Mouse (Mus musculus) hindbrain, embryonic 14.5 days (tissue): ENCODE results near the gene Adamtsl5. TPM values are rescaled to one million over a fixed set of nuclear protein-coding genes. Genes with fewer than 3 reads are reported as not detected.
A peak's percentile ranks its signal among the peaks of the same experiment; 100 is the strongest.

ENCODE experiments used
- ATAC-seq: fragments of 200-750 bp; cut with Nextera tagmentation; 2 replicates; pipeline ENCODE4 v1.8.0; 2017; ENCODE audit warnings: moderate number of reproducible peaks, mild to moderate bottlenecking, moderate TSS enrichment, moderate library complexity; ENCODE audit not compliant: low FRiP score
- DNase-seq: peaks from one replicate; pipeline ENCODE4 v3.0.0-alpha.2; 2015; ENCODE audit warnings: low spot score
- H3K27ac ChIP-seq: fragments of 300-500 bp; sonication (generic); 2 replicates; pipeline ENCODE4 v1.5.1; 2014; ENCODE audit warnings: mild to moderate bottlenecking, moderate library complexity
- H3K27me3 ChIP-seq: fragments of 300-500 bp; sonication (generic); 2 replicates; pipeline ENCODE4 v1.6.1; 2014; ENCODE audit warnings: mild to moderate bottlenecking, low read length, mixed read lengths; ENCODE audit not compliant: control insufficient read depth, insufficient read depth
- H3K36me3 ChIP-seq: fragments of 300-500 bp; sonication (generic); replicated peaks from 2 replicates; pipeline ENCODE4 v1.6.1; 2014; ENCODE audit not compliant: control insufficient read depth, insufficient read depth
- H3K4me1 ChIP-seq: fragments of 300-500 bp; sonication (generic); replicated peaks from 2 replicates; pipeline ENCODE4 v1.6.1; 2014; ENCODE audit warnings: antibody characterized with exemption, low read length, mixed read lengths; ENCODE audit not compliant: control insufficient read depth, insufficient read depth
- H3K4me2 ChIP-seq: fragments of 300-500 bp; sonication (generic); replicated peaks from 2 replicates; pipeline ENCODE4 v1.6.1; 2014; ENCODE audit warnings: mild to moderate bottlenecking, moderate library complexity
- H3K4me3 ChIP-seq: fragments of 300-500 bp; sonication (generic); replicated peaks from 2 replicates; pipeline ENCODE4 v1.5.1; 2014; ENCODE audit warnings: mild to moderate bottlenecking, low read length
- H3K9ac ChIP-seq: fragments of 300-500 bp; sonication (generic); 2 replicates; pipeline ENCODE4 v1.6.1; 2014
- H3K9me3 ChIP-seq: fragments of 300-500 bp; sonication (generic); 2 replicates; pipeline ENCODE4 v1.6.1; 2016; ENCODE audit warnings: low read length; ENCODE audit not compliant: control insufficient read depth
- WGBS: fragments of 180-500 bp; shearing (Covaris S2); extraction: QIAGEN DNeasy Blood & Tissue Kit; methylation state at CpG from one replicate; pipeline ENCODE4 v1.1.7; 2014; 5-methylcytosine and 5-hydroxymethylcytosine counted together
- polyA plus RNA-seq: library from polyadenylated mRNA; unstranded; fragments of >200 nt; fragmentation: Nextera tagmentation; extraction: Ambion mirVana; gene quantifications from 2 replicates; pipeline ENCODE4 v1.2.1, GENCODE M21; 2014

Adamtsl5 gene
- polyA plus RNA-seq, 1 experiment from 2014 or later, result 0.84 TPM

DNA sequence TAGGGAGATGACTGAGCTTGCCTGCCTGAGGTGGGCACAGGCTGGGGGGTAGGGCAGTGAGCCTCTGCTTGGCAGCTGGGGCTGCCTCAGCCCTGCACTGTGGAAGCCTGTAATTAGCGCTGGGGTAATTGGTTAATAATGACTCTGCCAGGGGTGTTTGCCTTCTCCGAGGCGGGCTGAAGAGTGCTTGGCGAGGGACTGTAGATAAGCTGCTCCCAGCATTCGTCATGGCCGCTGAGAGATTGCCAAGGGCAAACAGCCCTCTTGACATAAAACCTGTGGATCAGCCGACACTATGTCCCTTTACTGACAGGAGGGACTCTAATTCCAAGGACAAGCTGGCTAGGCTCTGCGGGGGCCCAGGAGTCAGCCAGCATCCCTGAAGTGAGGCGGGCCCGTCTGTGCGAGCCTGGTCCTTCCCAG is 31.8 kb downstream of the Adamtsl5 start:
- no peaks in the 10 kb centered on the region for H3K9me3 ChIP-seq
- no peak overlapping the region for H3K27ac ChIP-seq
- WGBS, result 30% methylated on average over 11 of the region's 11 CpGs
- peaks cover 8% of the 10 kb centered on the region for H3K4me1 ChIP-seq
- H3K4me3 ChIP-seq, result no peak overlapping the region
- peaks cover 77% of the 10 kb centered on the region for H3K36me3 ChIP-seq
- H3K4me2 ChIP-seq, result no peak overlapping the region
- DNase-seq, result no peak
- ATAC-seq, result no peak
- H3K9ac ChIP-seq, result no peak overlapping the region
- H3K27me3 ChIP-seq, result no peaks in the 10 kb centered on the region

DNA sequence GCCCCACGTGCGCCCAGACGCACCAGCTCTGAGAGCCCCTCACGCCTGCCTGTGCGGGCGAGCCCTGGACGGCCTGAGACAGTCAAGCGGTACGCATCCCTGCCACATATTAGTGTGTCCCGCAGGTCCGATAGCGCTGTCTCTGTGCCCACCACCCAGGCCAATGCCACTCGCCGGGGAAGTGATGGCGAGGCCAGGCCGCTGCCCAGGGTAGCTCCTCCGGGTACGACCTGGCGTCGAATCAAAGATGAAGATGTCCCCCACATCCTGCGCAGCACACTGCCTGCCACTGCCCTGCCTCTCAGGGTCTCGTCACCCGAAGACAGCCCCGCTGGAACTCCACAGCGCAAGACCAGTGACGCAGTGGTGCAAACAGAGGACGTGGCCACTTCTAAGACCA is 32.9 kb downstream of the Adamtsl5 start:
- no peak for ATAC-seq
- H3K9ac ChIP-seq, result no peak overlapping the region
- peaks cover 8% of the 10 kb centered on the region for H3K4me1 ChIP-seq

DNA sequence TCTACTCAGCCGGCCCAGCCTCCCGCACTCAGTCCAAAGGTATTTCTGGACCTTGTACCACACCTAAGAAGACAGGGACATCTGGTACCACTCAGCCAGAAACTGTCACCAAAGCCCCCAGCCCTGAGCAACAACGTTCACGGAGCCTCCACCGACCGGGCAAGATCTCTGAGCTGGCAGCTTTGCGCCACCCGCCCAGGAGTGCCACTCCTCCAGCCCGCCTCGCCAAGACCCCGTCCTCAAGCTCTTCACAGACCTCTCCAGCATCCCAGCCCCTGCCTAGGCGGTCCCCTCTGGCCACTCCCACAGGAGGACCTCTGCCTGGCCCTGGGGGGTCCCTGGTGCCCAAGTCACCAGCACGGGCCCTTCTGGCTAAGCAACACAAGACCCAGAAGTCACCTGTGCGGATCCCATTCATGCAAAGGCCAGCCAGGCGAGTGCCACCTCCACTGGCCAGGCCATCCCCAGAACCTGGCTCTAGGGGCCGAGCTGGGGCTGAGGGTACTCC is 33.7 kb downstream of the Adamtsl5 start:
- DNase-seq (no peak), ATAC-seq (no peak)
- Histone ChIP-seq H3K4me2 (no peak overlapping the region), H3K9me3 (no peaks in the 10 kb centered on the region), H3K27ac (no peak overlapping the region), H3K9ac (no peak overlapping the region), H3K27me3 (no peaks in the 10 kb centered on the region), H3K36me3 (peaks cover 95% of the 10 kb centered on the region), H3K4me1 (peaks cover 5% of the 10 kb centered on the region), H3K4me3 (no peak overlapping the region)
- WGBS, result 53% methylated on average over 16 of the region's 16 CpGs

More for the DNA sequence above, 32.9 kb downstream of the Adamtsl5 start:
- Histone ChIP-seq H3K27me3 (no peaks in the 10 kb centered on the region), H3K36me3 (peaks cover 87% of the 10 kb centered on the region), H3K4me2 (no peak overlapping the region), H3K27ac (no peak overlapping the region), H3K4me3 (no peak overlapping the region), H3K9me3 (no peaks in the 10 kb centered on the region)
- DNase-seq, result no peak
- WGBS, result 56% methylated on average over 27 of the region's 27 CpGs

DNA sequence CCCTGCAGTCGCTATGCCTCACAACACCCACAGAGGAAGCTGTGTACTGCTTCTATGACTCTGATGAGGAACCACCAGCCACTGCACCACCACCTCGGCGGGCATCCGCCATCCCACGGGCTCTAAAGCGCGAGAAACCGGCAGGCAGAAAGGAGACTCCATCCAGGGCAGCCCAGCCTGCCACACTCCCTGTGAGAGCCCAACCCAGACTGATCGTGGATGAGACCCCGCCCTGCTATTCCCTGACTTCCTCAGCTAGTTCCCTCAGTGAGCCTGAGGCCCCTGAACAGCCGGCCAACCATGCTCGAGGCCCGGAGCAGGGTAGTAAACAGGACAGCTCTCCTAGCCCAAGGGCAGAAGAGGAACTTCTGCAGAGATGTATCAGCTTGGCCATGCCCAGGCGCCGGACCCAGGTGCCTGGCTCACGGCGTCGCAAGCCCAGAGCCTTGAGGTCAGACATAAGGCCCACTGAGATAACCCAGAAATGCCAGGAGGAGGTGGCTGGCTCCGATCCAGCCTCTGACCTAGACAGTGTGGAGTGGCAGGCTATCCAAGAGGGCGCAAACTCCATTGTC is 34.5 kb downstream of the Adamtsl5 start:
- Histone ChIP-seq H3K4me2 (no peak overlapping the region), H3K27ac (no peak overlapping the region), H3K27me3 (no peaks in the 10 kb centered on the region), H3K9ac (no peak overlapping the region), H3K4me3 (no peak overlapping the region), H3K4me1 (no peaks in the 10 kb centered on the region), H3K9me3 (no peaks in the 10 kb centered on the region), H3K36me3 (peaks cover 100% of the 10 kb centered on the region)
- 59% methylated on average over 20 of the region's 20 CpGs for WGBS
- no peak for DNase-seq
- no peak for ATAC-seq

DNA sequence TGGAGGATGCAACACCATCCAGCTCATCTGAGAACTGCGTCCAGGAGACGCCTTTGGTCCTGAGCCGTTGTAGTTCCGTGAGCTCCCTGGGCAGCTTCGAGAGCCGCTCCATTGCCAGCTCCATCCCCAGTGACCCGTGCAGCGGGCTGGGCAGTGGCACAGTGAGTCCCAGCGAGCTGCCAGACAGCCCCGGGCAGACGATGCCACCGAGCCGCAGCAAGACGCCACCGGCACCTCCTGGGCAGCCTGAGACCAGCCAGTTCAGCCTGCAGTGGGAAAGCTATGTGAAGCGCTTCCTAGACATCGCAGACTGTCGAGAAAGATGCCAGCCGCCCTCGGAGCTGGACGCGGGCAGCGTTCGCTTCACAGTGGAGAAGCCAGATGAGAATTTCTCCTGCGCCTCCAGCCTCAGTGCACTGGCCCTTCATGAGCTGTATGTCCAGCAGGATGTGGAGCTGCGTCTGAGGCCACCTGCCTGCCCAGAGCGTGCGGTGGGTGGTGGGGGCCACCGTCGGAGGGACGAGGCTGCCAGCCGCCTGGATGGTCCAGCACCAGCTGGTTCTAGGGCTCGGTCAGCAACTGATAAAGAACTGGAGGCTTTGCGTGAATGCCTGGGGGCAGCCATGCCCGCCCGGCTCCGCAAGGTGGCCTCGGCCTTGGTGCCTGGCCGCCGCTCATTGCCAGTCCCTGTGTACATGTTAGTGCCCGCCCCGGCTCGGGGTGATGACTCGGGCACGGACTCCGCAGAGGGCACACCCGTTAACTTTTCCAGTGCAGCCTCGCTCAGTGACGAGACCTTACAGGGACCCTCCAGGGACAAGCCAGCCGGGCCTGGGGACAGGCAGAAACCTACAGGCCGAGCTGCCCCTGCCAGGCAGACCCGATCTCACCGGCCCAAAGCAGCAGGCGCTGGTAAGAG is 35.4 kb downstream of the Adamtsl5 start:
- H3K4me3 ChIP-seq, result no peak overlapping the region

DNA sequence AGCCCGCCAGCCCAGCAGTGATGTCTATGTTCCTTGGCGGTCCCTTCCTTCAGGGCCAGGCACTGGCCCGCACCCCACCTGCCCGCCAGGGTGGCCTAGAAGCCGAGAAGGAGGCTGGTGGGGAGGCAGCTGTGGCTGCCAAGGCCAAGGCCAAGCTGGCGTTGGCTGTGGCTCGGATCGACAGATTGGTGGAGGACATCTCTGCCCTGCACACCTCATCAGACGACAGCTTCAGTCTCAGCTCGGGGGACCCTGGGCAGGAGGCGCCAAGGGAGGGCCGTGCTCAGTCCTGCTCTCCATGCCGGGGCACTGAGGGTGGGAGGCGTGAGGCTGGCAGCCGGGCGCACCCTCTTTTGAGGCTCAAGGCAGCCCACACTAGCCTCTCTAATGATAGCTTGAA is 36.7 kb downstream of the Adamtsl5 start:
- H3K4me2 ChIP-seq, result no peak overlapping the region
- no peak overlapping the region for H3K4me3 ChIP-seq
- DNase-seq (no peak), ATAC-seq (no peak)
- WGBS, result 89% methylated on average over 16 of the region's 16 CpGs
- H3K36me3 ChIP-seq, result peaks cover 100% of the 10 kb centered on the region
- H3K27me3 ChIP-seq, result no peaks in the 10 kb centered on the region
- no peak overlapping the region for H3K27ac ChIP-seq
- H3K9ac ChIP-seq, result no peak overlapping the region
- H3K9me3 ChIP-seq, result no peaks in the 10 kb centered on the region
- no peaks in the 10 kb centered on the region for H3K4me1 ChIP-seq

More for the DNA sequence above, 35.4 kb downstream of the Adamtsl5 start:
- Histone ChIP-seq H3K36me3 (peaks cover 100% of the 10 kb centered on the region), H3K27me3 (no peaks in the 10 kb centered on the region), H3K4me1 (no peaks in the 10 kb centered on the region), H3K27ac (no peak overlapping the region), H3K4me2 (no peak overlapping the region), H3K9ac (no peak overlapping the region), H3K9me3 (no peaks in the 10 kb centered on the region)
- DNase-seq, result no peak
- WGBS, result 67% methylated on average over 54 of the region's 54 CpGs
- ATAC-seq, result no peak

DNA sequence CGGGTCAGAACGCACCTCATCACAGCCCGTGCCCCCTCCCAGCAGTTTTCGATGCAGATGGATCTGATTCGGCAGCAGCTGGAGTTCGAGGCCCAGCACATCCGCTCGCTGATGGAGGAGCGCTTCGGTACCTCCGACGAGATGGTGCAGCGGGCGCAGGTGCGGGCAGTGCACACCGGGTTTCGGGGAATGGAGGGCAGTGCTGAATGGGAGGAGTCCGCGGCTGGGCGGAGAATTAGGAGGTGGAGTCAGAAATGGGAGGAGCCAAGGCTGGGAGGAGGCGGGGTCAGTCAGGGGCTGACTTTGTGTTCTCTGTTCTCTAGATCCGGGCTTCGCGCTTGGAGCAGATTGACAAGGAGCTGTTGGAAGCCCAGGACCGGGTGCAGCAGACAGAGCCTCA is 43.4 kb downstream of the Adamtsl5 start:
- peaks cover 40% of the 10 kb centered on the region for H3K4me1 ChIP-seq
- H3K9ac ChIP-seq, result peak overlapping the region; percentile 37; the same call in 1 of the 2 replicates
- no peaks in the 10 kb centered on the region for H3K9me3 ChIP-seq
- DNase-seq (no peak), ATAC-seq (no peak)
- 21% methylated on average over 25 of the region's 25 CpGs for WGBS
- H3K4me3 ChIP-seq, result no peak overlapping the region
- peaks cover 84% of the 10 kb centered on the region for H3K36me3 ChIP-seq
- no peak overlapping the region for H3K27ac ChIP-seq
- no peaks in the 10 kb centered on the region for H3K27me3 ChIP-seq
- H3K4me2 ChIP-seq, result peak overlapping the region; percentile 36

DNA sequence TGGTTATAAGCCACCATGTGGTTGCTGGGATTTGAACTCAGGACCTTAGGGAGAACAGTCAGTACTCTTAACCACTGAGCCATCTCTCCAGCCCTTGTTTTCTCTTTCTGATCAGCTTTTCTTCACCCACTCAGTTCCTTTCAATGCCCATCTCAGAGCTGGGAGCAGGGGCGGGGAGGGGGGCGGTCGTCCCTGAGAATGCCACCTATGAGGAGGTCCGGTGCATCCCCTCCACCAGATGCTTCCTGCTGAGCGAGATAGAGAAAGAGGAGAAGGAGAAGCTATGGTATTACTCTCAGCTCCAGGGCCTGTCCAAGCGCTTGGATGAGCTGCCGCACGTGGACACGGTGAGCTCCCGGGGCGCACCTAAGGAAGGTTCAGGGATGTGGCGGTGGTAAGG is 43.8 kb downstream of the Adamtsl5 start:
- H3K27ac ChIP-seq, result no peak overlapping the region
- peaks cover 80% of the 10 kb centered on the region for H3K36me3 ChIP-seq
- peak overlapping the region; percentile 37; the same call in 1 of the 2 replicates for H3K9ac ChIP-seq
- peak overlapping the region; percentile 36 for H3K4me2 ChIP-seq
- no peak overlapping the region for H3K4me3 ChIP-seq
- no peaks in the 10 kb centered on the region for H3K27me3 ChIP-seq
- ATAC-seq, result no peak
- H3K4me1 ChIP-seq, result peaks cover 40% of the 10 kb centered on the region
- no peaks in the 10 kb centered on the region for H3K9me3 ChIP-seq
- DNase-seq, result no peak
- 32% methylated on average over 12 of the region's 12 CpGs for WGBS

DNA sequence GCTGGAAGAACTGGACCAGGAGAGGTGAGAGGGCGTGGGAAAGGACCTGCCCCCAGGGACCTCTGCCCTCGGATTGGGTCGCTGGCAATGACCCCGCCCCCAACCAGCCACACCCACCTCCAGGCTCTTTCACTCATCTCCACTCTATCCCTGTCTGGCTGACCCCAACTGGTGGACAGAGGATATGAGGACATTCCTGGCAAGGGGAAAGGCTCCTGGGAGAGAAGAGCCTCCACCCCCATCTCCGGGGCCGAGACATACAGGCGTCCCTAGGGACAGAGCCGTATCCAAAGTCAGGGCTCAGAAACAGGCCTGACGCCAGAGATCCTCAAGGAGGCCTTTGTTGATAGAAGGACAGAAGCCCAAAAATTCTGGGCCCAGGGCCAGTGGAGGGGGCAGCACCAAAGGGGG is 45.7 kb downstream of the Adamtsl5 start:
- H3K9me3 ChIP-seq, result no peaks in the 10 kb centered on the region
- DNase-seq (peak; percentile 67), ATAC-seq (peak; percentile 7; the same call in 1 of the 2 replicates)
- 4% methylated on average over 9 of the region's 9 CpGs for WGBS
- peak overlapping the region; percentile 96 for H3K27ac ChIP-seq
- H3K9ac ChIP-seq, result peak overlapping the region; percentile 96
- peaks cover 60% of the 10 kb centered on the region for H3K36me3 ChIP-seq
- peaks cover 53% of the 10 kb centered on the region for H3K4me1 ChIP-seq
- H3K4me2 ChIP-seq, result peak overlapping the region; percentile 95
- H3K4me3 ChIP-seq, result peak overlapping the region; percentile 52
- H3K27me3 ChIP-seq, result no peaks in the 10 kb centered on the region
